Mouse (Mus musculus): ENCODE results near the gene Fgr. TPM values are rescaled to one million over a fixed set of nuclear protein-coding genes. Genes with fewer than 3 reads are reported as not detected.

Fgr gene
- polyA plus RNA-seq, 1 experiment from 2014 or later, result not detected

- H3K9me3 ChIP-seq, result no peaks in the 10 kb centered on the region
- no peaks in the 10 kb centered on the region for H3K36me3 ChIP-seq
- peak overlapping the region; percentile 75 for H3K27ac ChIP-seq (replicated peaks)
- H3K4me3 ChIP-seq, result peak overlapping the region; percentile 8
- ATAC-seq (ENCODE audit: low read depth), result peak; percentile 82
- peaks cover 6% of the 10 kb centered on the region; the same call in 1 of the 2 replicates for H3K27me3 ChIP-seq
- WGBS, result 5% methylated on average over 15 of the region's 15 CpGs
- peak overlapping the region; percentile 59 for H3K9ac ChIP-seq
- H3K4me2 ChIP-seq, result peak overlapping the region; percentile 46
- H3K4me1 ChIP-seq (replicated peaks), result peaks cover 19% of the 10 kb centered on the region
Observed at GRCm38 (mm10) chr4:132945261-132946046, 28.4 kb upstream of the Fgr start.

- Histone ChIP-seq H3K36me3 (no peaks in the 10 kb centered on the region), H3K4me3 (peak overlapping the region; percentile 8), H3K9me3 (no peaks in the 10 kb centered on the region), H3K4me1 (replicated peaks) (peaks cover 19% of the 10 kb centered on the region), H3K4me2 (peak overlapping the region; percentile 46), H3K27ac (replicated peaks) (peak overlapping the region; percentile 75), H3K27me3 (0 out of 2 replicates have a peak, but pooled peaks cover 2% of the 10 kb centered on the region), H3K9ac (peak overlapping the region; percentile 59)
- ATAC-seq (ENCODE audit: low read depth), result peak; percentile 38
- WGBS, result 14% methylated on average over 27 of the region's 27 CpGs
Observed at GRCm38 (mm10) chr4:132946047-132947001, 27.6 kb upstream of the Fgr start.

- Histone ChIP-seq H3K9me3 (no peaks in the 10 kb centered on the region), H3K4me3 (no peak overlapping the region), H3K9ac (no peak overlapping the region), H3K27ac (replicated peaks) (no peak overlapping the region), H3K4me2 (peak overlapping the region; percentile 14), H3K36me3 (no peaks in the 10 kb centered on the region), H3K27me3 (no peaks in the 10 kb centered on the region), H3K4me1 (replicated peaks) (peaks cover 21% of the 10 kb centered on the region)
- WGBS, result 25% methylated on average over 24 of the region's 24 CpGs
- no peak for ATAC-seq (ENCODE audit: low read depth)
Observed at GRCm38 (mm10) chr4:132949882-132950532, 23.9 kb upstream of the Fgr start.

GRCm38 (mm10) chr4:132950999-132951398 lies 22.9 kb upstream of the Fgr start:
- Histone ChIP-seq H3K36me3 (no peaks in the 10 kb centered on the region), H3K4me2 (no peak overlapping the region), H3K27me3 (no peaks in the 10 kb centered on the region), H3K27ac (replicated peaks) (no peak overlapping the region), H3K9me3 (no peaks in the 10 kb centered on the region), H3K9ac (no peak overlapping the region), H3K4me3 (no peak overlapping the region), H3K4me1 (replicated peaks) (peaks cover 21% of the 10 kb centered on the region)
- no peak for ATAC-seq (ENCODE audit: low read depth)
- WGBS, result 40% methylated on average over 2 of the region's 2 CpGs

GRCm38 (mm10) chr4:132954530-132955394 lies 19.1 kb upstream of the Fgr start:
- 64% methylated on average over 7 of the region's 7 CpGs for WGBS
- Histone ChIP-seq H3K4me2 (no peak overlapping the region), H3K4me3 (no peak overlapping the region), H3K4me1 (replicated peaks) (peaks cover 25% of the 10 kb centered on the region), H3K27me3 (no peaks in the 10 kb centered on the region), H3K9ac (no peak overlapping the region), H3K27ac (replicated peaks) (no peak overlapping the region), H3K9me3 (no peaks in the 10 kb centered on the region), H3K36me3 (no peaks in the 10 kb centered on the region)
- ATAC-seq (ENCODE audit: low read depth), result no peak

- Histone ChIP-seq H3K9me3 (no peaks in the 10 kb centered on the region), H3K9ac (no peak overlapping the region), H3K27ac (replicated peaks) (no peak overlapping the region), H3K4me1 (replicated peaks) (peaks cover 31% of the 10 kb centered on the region), H3K36me3 (no peaks in the 10 kb centered on the region), H3K4me2 (no peak overlapping the region), H3K27me3 (no peaks in the 10 kb centered on the region), H3K4me3 (no peak overlapping the region)
- WGBS, result 25% methylated on average over 2 of the region's 2 CpGs
- no peak for ATAC-seq (ENCODE audit: low read depth)
Observed at GRCm38 (mm10) chr4:132955395-132955791, 18.5 kb upstream of the Fgr start.

GRCm38 (mm10) chr4:132958741-132959678 lies 14.9 kb upstream of the Fgr start:
- H3K4me3 ChIP-seq, result no peak overlapping the region
- peaks cover 49% of the 10 kb centered on the region for H3K4me1 ChIP-seq (replicated peaks)
- H3K27me3 ChIP-seq, result no peaks in the 10 kb centered on the region
- H3K4me2 ChIP-seq, result 0 out of 2 replicates have a peak overlapping the region, but pooled peaks have one; percentile 3
- WGBS, result 5% methylated on average over 10 of the region's 10 CpGs
- 0 out of 2 replicates have a peak overlapping the region, but pooled peaks have one; percentile 9 for H3K9ac ChIP-seq
- ATAC-seq (ENCODE audit: low read depth), result peak; percentile 78
- no peaks in the 10 kb centered on the region for H3K36me3 ChIP-seq
- H3K9me3 ChIP-seq, result no peaks in the 10 kb centered on the region
- peak overlapping the region; percentile 84 for H3K27ac ChIP-seq (replicated peaks)

- H3K4me2 ChIP-seq, result no peak overlapping the region
- no peak overlapping the region for H3K4me3 ChIP-seq
- no peaks in the 10 kb centered on the region for H3K27me3 ChIP-seq
- 56% methylated on average over 3 of the region's 3 CpGs for WGBS
- H3K9ac ChIP-seq, result no peak overlapping the region
- no peaks in the 10 kb centered on the region for H3K36me3 ChIP-seq
- peaks cover 52% of the 10 kb centered on the region for H3K4me1 ChIP-seq (replicated peaks)
- H3K9me3 ChIP-seq, result no peaks in the 10 kb centered on the region
- peak overlapping the region; percentile 84 for H3K27ac ChIP-seq (replicated peaks)
- ATAC-seq (ENCODE audit: low read depth), result no peak
Observed at GRCm38 (mm10) chr4:132959679-132960045, 14.2 kb upstream of the Fgr start.

- Histone ChIP-seq H3K9ac (no peak overlapping the region), H3K4me3 (no peak overlapping the region), H3K4me2 (no peak overlapping the region), H3K27me3 (no peaks in the 10 kb centered on the region), H3K36me3 (no peaks in the 10 kb centered on the region), H3K9me3 (no peaks in the 10 kb centered on the region), H3K4me1 (replicated peaks) (peaks cover 48% of the 10 kb centered on the region), H3K27ac (replicated peaks) (peak overlapping the region; percentile 84; the same call in 1 of the 2 replicates)
- WGBS, result 62% methylated on average over 5 of the region's 5 CpGs
- no peak for ATAC-seq (ENCODE audit: low read depth)
Observed at GRCm38 (mm10) chr4:132960313-132960712, 13.6 kb upstream of the Fgr start.

- no peaks in the 10 kb centered on the region for H3K27me3 ChIP-seq
- no peaks in the 10 kb centered on the region for H3K36me3 ChIP-seq
- H3K4me2 ChIP-seq, result no peak overlapping the region
- 0 out of 2 replicates have a peak overlapping the region, but pooled peaks have one; percentile 84 for H3K27ac ChIP-seq (replicated peaks)
- WGBS, result 67% methylated on average over 13 of the region's 13 CpGs
- no peak for ATAC-seq (ENCODE audit: low read depth)
- H3K4me3 ChIP-seq, result no peak overlapping the region
- no peaks in the 10 kb centered on the region for H3K9me3 ChIP-seq
- H3K9ac ChIP-seq, result no peak overlapping the region
- H3K4me1 ChIP-seq (replicated peaks), result peaks cover 47% of the 10 kb centered on the region
Observed at GRCm38 (mm10) chr4:132960864-132961639, 12.8 kb upstream of the Fgr start.

Data from neural tube, embryonic 13.5 days (tissue).